Comparison of ENCODE assay signal across 26 mouse cellular contexts in genomic region chr1:94028741-94029140, GRCm38 (mm10). TPM values are rescaled to one million over a fixed set of nuclear protein-coding genes. Genes with fewer than 3 reads are reported as not detected.
"Had no signal": no experiment of that assay in that cellular context is flagged by ENCODE, and none has a peak within 500 bp of the region (broad histone marks: within the 10 kb centered on the region; RNA-seq: fewer than 3 reads in every experiment).

No protein-coding gene starts in this region.

- ATAC-seq: lung, postnatal 0 days; midbrain, embryonic 15.5 days had no signal

- H3K27me3 ChIP-seq: kidney, embryonic 15.5 days; liver, embryonic 13.5 days; midbrain, embryonic 12.5 days; midbrain, embryonic 15.5 days; neural tube, embryonic 12.5 days; neural tube, embryonic 15.5 days had no signal

- DNase-seq: kidney, adult 8-10 months; kidney, postnatal 10 days; kidney, postnatal 36 days; layer of hippocampus, postnatal 36 days; liver, embryonic 13.5 days; lung, embryonic 14.5 days; retina, postnatal 1 day; right cerebral cortex, postnatal 25 days; thymus, adult 18-20 months; thymus, postnatal 36 days had no signal

RNA-seq across cellular contexts. Expression of gene Neu4, which starts 8.5 kb away (rescaled TPM):
- total RNA-seq: liver, adult 2 months; megakaryocyte, adult 5-6 weeks had no signal
- polyA plus RNA-seq: kidney, embryonic 15.5 days; limb, embryonic 11.5 days; limb, embryonic 14.5 days; liver, adult 2 months; liver, embryonic 13.5 days; liver, embryonic 16.5 days; lung, embryonic 14.5 days; lung, postnatal 0 days; macrophage; midbrain, embryonic 12.5 days; midbrain, embryonic 15.5 days; neural tube, embryonic 12.5 days; spleen, adult 2 months; stomach, embryonic 16.5 days; testis, adult 2 months had no signal

RNA-seq across cellular contexts. Expression of gene Pdcd1, which starts 23.6 kb away (rescaled TPM):
- total RNA-seq: layer of hippocampus, postnatal 36 days; left cerebral cortex, adult 2 months had no signal
- polyA plus RNA-seq: kidney, embryonic 15.5 days; limb, embryonic 11.5 days; liver, adult 2 months; liver, embryonic 13.5 days; liver, embryonic 16.5 days; macrophage; midbrain, embryonic 12.5 days; midbrain, embryonic 15.5 days; neural tube, embryonic 12.5 days; neural tube, embryonic 15.5 days; testis, adult 2 months had no signal

RNA-seq across cellular contexts. Expression of gene Gal3st2c, which starts 38.4 kb away (rescaled TPM):
- total RNA-seq: liver, adult 2 months; megakaryocyte, adult 5-6 weeks had no signal
- polyA plus RNA-seq: kidney, embryonic 15.5 days; limb, embryonic 11.5 days; limb, embryonic 14.5 days; liver, adult 2 months; liver, embryonic 13.5 days; liver, embryonic 16.5 days; lung, embryonic 14.5 days; lung, postnatal 0 days; macrophage; midbrain, embryonic 12.5 days; midbrain, embryonic 15.5 days; neural tube, embryonic 12.5 days; neural tube, embryonic 15.5 days; stomach, embryonic 16.5 days; testis, adult 2 months had no signal
